Mouse (Mus musculus): ENCODE results near the gene Rims4.

Rims4 gene

GRCm38 (mm10) chr2:163907131-163907530 is 11.4 kb downstream of the Rims4 start:
- no peak for DNase-seq

GRCm38 (mm10) chr2:163904323-163904722 is 14.2 kb downstream of the Rims4 start:
- DNase-seq: no peak

DNA sequence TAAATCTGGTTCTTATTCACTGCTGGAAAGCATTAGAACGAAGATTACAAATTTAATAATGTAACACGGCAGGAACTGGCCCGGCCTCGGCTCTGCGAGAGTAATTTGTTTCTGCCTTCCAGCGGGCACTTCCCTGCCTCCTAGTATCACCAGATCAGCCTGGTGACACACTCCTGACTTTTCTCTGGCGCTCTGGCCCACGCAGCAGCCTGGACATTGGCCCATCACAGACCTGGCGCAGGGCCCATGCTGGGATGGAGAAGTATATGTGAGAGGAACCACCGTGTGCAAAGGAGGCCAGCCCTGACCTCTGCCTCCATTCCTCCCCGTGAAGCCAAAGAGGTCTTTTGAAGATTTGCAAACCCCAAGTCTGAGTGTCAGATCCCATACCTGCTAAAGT is 15.0 kb downstream of the Rims4 start:
- DNase-seq: no peak

GRCm38 (mm10) chr2:163902448-163902847 is 16.0 kb downstream of the Rims4 start:
- no peak for DNase-seq

DNA sequence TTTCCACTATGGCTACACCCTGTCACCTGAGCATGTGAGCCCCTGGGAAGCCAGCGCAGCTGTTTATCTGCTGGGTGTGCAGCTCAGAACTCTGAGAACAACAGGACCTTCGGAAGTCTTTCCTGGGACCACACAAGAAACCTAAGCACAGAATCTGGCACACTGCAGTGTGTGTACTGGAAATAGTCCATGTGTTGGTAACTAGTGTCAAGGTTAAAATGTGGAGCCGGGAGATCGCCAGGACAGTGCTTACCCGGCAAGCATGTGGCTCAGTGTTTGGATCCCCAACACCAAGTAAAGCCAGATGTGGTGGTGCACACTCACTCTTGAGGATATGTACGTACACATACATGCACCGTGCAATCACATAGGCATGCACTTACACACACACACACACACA is 17.4 kb downstream of the Rims4 start:
- DNase-seq: no peak

- no peak for DNase-seq
Observed at GRCm38 (mm10) chr2:163899910-163900411, 18.5 kb downstream of the Rims4 start.

- DNase-seq: no peak
Observed at GRCm38 (mm10) chr2:163897988-163898535, 20.4 kb downstream of the Rims4 start.

DNA sequence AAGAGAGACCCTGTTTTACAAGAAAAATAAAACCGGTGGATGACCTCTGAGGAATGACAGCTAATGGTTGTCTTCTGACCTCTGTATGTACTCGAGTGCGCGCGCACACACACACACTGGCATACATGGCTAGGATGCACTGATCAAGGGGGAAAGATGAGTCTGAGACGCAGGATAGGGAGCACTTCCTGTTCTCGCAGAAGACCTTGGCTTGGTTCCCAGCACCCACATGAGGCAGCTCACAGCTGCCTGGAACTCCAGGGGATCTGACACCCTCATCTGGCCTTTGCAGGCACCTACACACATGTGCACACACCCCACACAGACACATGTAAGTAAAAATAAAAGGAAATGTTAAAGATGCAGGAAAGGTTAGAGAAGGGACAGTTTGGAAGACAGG is 21.5 kb downstream of the Rims4 start:
- DNase-seq: no peak

- DNase-seq: no peak
Observed at GRCm38 (mm10) chr2:163895156-163895555, 23.3 kb downstream of the Rims4 start.

- DNase-seq: no peak
Observed at GRCm38 (mm10) chr2:163893446-163894370, 24.8 kb downstream of the Rims4 start.

GRCm38 (mm10) chr2:163891271-163891670 is 27.2 kb downstream of the Rims4 start:
- no peak for DNase-seq

- no peak for DNase-seq
Observed at GRCm38 (mm10) chr2:163890586-163890985, 27.9 kb downstream of the Rims4 start.

GRCm38 (mm10) chr2:163889411-163889810 is 29.1 kb downstream of the Rims4 start:
- peak; percentile 15 for DNase-seq

GRCm38 (mm10) chr2:163882859-163883652 is 35.4 kb downstream of the Rims4 start:
- DNase-seq: no peak

GRCm38 (mm10) chr2:163880891-163881290 is 37.6 kb downstream of the Rims4 start:
- peak; percentile 11 for DNase-seq

- DNase-seq: no peak
Observed at GRCm38 (mm10) chr2:163876830-163877498, 41.5 kb downstream of the Rims4 start.

- no peak for DNase-seq
Observed at GRCm38 (mm10) chr2:163875484-163875883, 43.0 kb downstream of the Rims4 start.

GRCm38 (mm10) chr2:163874877-163875276 is 43.6 kb downstream of the Rims4 start:
- no peak for DNase-seq

DNA sequence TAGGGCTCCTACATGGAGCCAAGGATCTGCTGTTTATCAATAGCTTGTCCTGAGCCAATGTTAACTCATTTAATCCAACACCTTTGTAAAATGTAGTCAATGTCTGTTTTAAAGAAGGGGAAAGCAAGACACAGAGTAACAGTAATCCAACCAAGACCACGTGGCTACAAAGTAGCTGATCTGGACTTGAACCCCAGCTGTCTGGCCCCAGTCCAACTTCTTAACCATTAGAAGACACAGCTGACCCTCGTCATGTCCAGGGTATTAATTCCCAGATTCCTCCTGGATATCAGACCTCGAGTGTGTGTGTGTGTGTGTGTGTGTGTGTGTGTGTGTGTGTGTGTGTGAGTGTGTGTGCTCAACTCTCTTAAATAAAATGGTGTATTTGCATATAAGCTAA is 46.6 kb downstream of the Rims4 start:
- no peak for DNase-seq

DNA sequence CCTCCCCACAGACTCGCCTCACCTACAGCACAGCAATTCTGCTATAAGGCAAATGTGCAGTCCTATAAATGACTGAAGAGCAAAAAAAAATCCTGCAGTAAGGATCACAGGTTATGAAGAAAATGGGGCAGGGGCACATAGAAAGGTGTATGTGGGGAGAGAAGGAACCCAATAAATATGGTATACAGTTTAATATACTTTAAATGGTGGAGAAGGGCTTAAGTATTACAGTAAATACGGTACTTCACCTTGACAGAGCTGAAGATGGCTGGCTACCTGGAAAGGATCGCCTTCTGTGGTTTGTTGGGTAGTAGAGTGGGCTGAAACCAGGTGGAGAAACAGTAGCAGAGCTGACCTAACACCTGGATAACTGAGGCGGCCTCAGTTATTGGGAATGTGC is 47.2 kb downstream of the Rims4 start:
- no peak for DNase-seq

GRCm38 (mm10) chr2:163869783-163870182 is 48.7 kb downstream of the Rims4 start:
- DNase-seq: no peak

GRCm38 (mm10) chr2:163866061-163866460 is 52.4 kb downstream of the Rims4 start:
- no peak for DNase-seq

GRCm38 (mm10) chr2:163865311-163865710 is 53.2 kb downstream of the Rims4 start:
- DNase-seq: no peak

Measured in kidney, adult 9 months (tissue).